Mouse (Mus musculus): Measurements from ENCODE around the gene Spdye4c. TPM values are rescaled to one million over a fixed set of nuclear protein-coding genes. Genes with fewer than 3 reads are reported as not detected.
A peak's percentile ranks its signal among the peaks of the same experiment; 100 is the strongest.

Spdye4c gene
- polyA plus RNA-seq, 1 experiment from 2014 or later, result not detected

DNA sequence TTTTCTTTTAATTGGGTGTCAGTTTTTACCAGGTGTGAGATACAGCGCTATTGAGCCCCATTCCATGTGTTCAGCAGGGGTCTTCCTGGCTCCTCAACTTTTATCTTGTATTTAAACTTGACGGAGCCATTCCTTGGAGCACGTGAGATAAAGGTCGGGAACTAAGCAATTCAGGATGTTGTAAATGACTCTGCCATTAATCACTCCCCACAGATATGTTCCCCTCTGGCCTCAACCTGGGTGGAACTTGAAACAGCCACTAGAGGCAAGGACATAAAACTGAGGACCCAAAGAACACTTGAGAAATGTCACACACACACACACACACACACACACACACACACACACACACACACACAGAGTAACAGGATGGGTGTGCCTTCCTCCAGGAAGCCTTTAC, 22.5 kb upstream of the Spdye4c start:
- H3K27me3 ChIP-seq (ENCODE audit: control insufficient read depth, insufficient read depth, low read length), result no peaks in the 10 kb centered on the region
- H3K4me3 ChIP-seq (ENCODE audit: low read depth, low read length), result no peak overlapping the region
- no peak for DNase-seq (ENCODE audit: low spot score)
- H3K9ac ChIP-seq (replicated peaks; ENCODE audit: low read length), result no peak overlapping the region
- ATAC-seq (replicated peaks; ENCODE audit: insufficient number of reproducible peaks, low FRiP score, low TSS enrichment, low read depth), result no peak
- no peak overlapping the region for H3K27ac ChIP-seq (replicated peaks; ENCODE audit: low read depth, low read length)
- H3K4me2 ChIP-seq (ENCODE audit: low read depth, low read length), result no peak overlapping the region
- H3K4me1 ChIP-seq (ENCODE audit: control insufficient read depth, insufficient read depth, low read length), result peaks cover 4% of the 10 kb centered on the region; the same call in 1 of the 2 replicates
- no peaks in the 10 kb centered on the region for H3K36me3 ChIP-seq (replicated peaks; ENCODE audit: control insufficient read depth, insufficient read depth, low read depth, low read length)
- 74% methylated on average over 4 of the region's 4 CpGs for WGBS
- no peaks in the 10 kb centered on the region for H3K9me3 ChIP-seq (replicated peaks; ENCODE audit: control insufficient read depth, low read length)

- WGBS, result 82% methylated on average over 4 of the region's 4 CpGs
- Histone ChIP-seq H3K27me3 (ENCODE audit: control insufficient read depth, insufficient read depth, low read length) (no peaks in the 10 kb centered on the region), H3K9ac (replicated peaks; ENCODE audit: low read length) (no peak overlapping the region), H3K9me3 (replicated peaks; ENCODE audit: control insufficient read depth, low read length) (no peaks in the 10 kb centered on the region), H3K27ac (replicated peaks; ENCODE audit: low read depth, low read length) (no peak overlapping the region), H3K36me3 (replicated peaks; ENCODE audit: control insufficient read depth, insufficient read depth, low read depth, low read length) (no peaks in the 10 kb centered on the region), H3K4me3 (ENCODE audit: low read depth, low read length) (no peak overlapping the region), H3K4me1 (ENCODE audit: control insufficient read depth, insufficient read depth, low read length) (peaks cover 4% of the 10 kb centered on the region; the same call in 1 of the 2 replicates), H3K4me2 (ENCODE audit: low read depth, low read length) (no peak overlapping the region)
- no peak for ATAC-seq (replicated peaks; ENCODE audit: insufficient number of reproducible peaks, low FRiP score, low TSS enrichment, low read depth)
- DNase-seq (ENCODE audit: low spot score), result no peak
Observed at GRCm38 (mm10) chr2:128571001-128571400, 20.0 kb upstream of the Spdye4c start.

DNA sequence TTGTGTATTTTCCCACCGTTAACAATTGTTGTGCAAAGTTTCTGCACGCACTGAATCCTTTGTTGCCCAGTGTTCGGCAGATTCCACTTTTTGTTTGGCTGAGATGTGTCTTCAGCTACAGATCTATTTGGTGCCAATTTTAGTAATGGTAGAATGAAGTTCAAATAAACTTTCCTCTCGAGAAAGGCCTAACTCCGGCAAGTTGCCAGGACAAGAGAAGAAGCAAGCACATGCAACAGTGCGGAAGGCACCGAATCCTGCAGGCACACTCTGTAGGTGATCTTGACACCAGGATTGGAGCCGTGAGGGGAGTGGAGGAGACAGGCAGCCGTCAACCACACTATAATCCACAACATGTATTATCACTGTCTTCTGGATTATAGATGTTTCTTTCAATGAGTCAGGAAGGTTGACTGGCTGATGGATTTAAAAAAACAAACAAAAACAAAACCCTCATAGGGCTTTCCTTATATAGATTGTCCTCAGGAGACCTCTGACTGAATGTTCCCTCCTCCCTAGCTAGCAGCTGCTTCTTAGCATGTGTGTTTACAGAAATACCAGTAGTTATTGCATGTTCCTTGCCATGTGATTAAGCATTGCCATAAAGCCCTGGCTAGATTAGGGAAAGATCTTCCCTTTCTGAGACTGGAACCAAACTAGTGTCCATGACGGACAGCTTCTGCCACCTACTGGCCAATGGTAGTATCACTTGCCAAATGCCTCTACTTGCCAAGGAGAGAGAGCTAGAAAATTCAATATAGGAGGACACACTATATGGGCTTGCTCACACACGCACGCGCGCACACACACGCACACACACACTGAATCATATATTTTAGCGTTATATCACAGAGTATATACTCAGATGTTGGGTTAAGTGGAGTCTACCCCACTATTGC, 18.0 kb upstream of the Spdye4c start:
- WGBS, result 50% methylated on average over 16 of the region's 16 CpGs
- no peaks in the 10 kb centered on the region for H3K9me3 ChIP-seq (replicated peaks; ENCODE audit: control insufficient read depth, low read length)
- no peaks in the 10 kb centered on the region for H3K27me3 ChIP-seq (ENCODE audit: control insufficient read depth, insufficient read depth, low read length)
- no peak overlapping the region for H3K27ac ChIP-seq (replicated peaks; ENCODE audit: low read depth, low read length)
- no peak overlapping the region for H3K4me3 ChIP-seq (ENCODE audit: low read depth, low read length)
- DNase-seq (ENCODE audit: low spot score), result peak; percentile 90
- H3K9ac ChIP-seq (replicated peaks; ENCODE audit: low read length), result no peak overlapping the region
- H3K36me3 ChIP-seq (replicated peaks; ENCODE audit: control insufficient read depth, insufficient read depth, low read depth, low read length), result no peaks in the 10 kb centered on the region
- ATAC-seq (replicated peaks; ENCODE audit: insufficient number of reproducible peaks, low FRiP score, low TSS enrichment, low read depth), result 0 out of 2 replicates have a peak, but pooled peaks have one; percentile 29
- no peak overlapping the region for H3K4me2 ChIP-seq (ENCODE audit: low read depth, low read length)
- H3K4me1 ChIP-seq (ENCODE audit: control insufficient read depth, insufficient read depth, low read length), result no peaks in the 10 kb centered on the region

- Histone ChIP-seq H3K27ac (replicated peaks; ENCODE audit: low read depth, low read length) (no peak overlapping the region), H3K4me3 (ENCODE audit: low read depth, low read length) (no peak overlapping the region), H3K9me3 (replicated peaks; ENCODE audit: control insufficient read depth, low read length) (no peaks in the 10 kb centered on the region), H3K4me1 (ENCODE audit: control insufficient read depth, insufficient read depth, low read length) (no peaks in the 10 kb centered on the region), H3K4me2 (ENCODE audit: low read depth, low read length) (no peak overlapping the region), H3K9ac (replicated peaks; ENCODE audit: low read length) (no peak overlapping the region), H3K27me3 (ENCODE audit: control insufficient read depth, insufficient read depth, low read length) (no peaks in the 10 kb centered on the region), H3K36me3 (replicated peaks; ENCODE audit: control insufficient read depth, insufficient read depth, low read depth, low read length) (no peaks in the 10 kb centered on the region)
- DNase-seq (ENCODE audit: low spot score) (no peak), ATAC-seq (replicated peaks; ENCODE audit: insufficient number of reproducible peaks, low FRiP score, low TSS enrichment, low read depth) (no peak)
- 49% methylated on average over 5 of the region's 5 CpGs for WGBS
Observed at GRCm38 (mm10) chr2:128582881-128583280, 8.1 kb upstream of the Spdye4c start.

GRCm38 (mm10) chr2:128592301-128592700, 1.3 kb downstream of the Spdye4c start:
- WGBS, result 90% methylated on average over 7 of the region's 7 CpGs
- no peak overlapping the region for H3K9ac ChIP-seq (replicated peaks; ENCODE audit: low read length)
- no peak for ATAC-seq (replicated peaks; ENCODE audit: insufficient number of reproducible peaks, low FRiP score, low TSS enrichment, low read depth)

GRCm38 (mm10) chr2:128601534-128601933, 10.5 kb downstream of the Spdye4c start:
- 36% methylated on average over 2 of the region's 2 CpGs for WGBS
- Histone ChIP-seq H3K27ac (replicated peaks; ENCODE audit: low read depth, low read length) (no peak overlapping the region), H3K27me3 (ENCODE audit: control insufficient read depth, insufficient read depth, low read length) (no peaks in the 10 kb centered on the region), H3K9ac (replicated peaks; ENCODE audit: low read length) (no peak overlapping the region), H3K4me3 (ENCODE audit: low read depth, low read length) (no peak overlapping the region), H3K4me1 (ENCODE audit: control insufficient read depth, insufficient read depth, low read length) (no peaks in the 10 kb centered on the region), H3K36me3 (replicated peaks; ENCODE audit: control insufficient read depth, insufficient read depth, low read depth, low read length) (no peaks in the 10 kb centered on the region), H3K4me2 (ENCODE audit: low read depth, low read length) (no peak overlapping the region), H3K9me3 (replicated peaks; ENCODE audit: control insufficient read depth, low read length) (no peaks in the 10 kb centered on the region)
- ATAC-seq (replicated peaks; ENCODE audit: insufficient number of reproducible peaks, low FRiP score, low TSS enrichment, low read depth), result no peak
- DNase-seq (ENCODE audit: low spot score), result no peak

More at GRCm38 (mm10) chr2:128592301-128592700, 1.3 kb downstream of the Spdye4c start:
- no peak overlapping the region for H3K4me2 ChIP-seq (ENCODE audit: low read depth, low read length)
- no peaks in the 10 kb centered on the region for H3K27me3 ChIP-seq (ENCODE audit: control insufficient read depth, insufficient read depth, low read length)
- H3K9me3 ChIP-seq (replicated peaks; ENCODE audit: control insufficient read depth, low read length), result no peaks in the 10 kb centered on the region
- no peaks in the 10 kb centered on the region for H3K36me3 ChIP-seq (replicated peaks; ENCODE audit: control insufficient read depth, insufficient read depth, low read depth, low read length)
- no peaks in the 10 kb centered on the region for H3K4me1 ChIP-seq (ENCODE audit: control insufficient read depth, insufficient read depth, low read length)
- DNase-seq (ENCODE audit: low spot score), result no peak
- H3K27ac ChIP-seq (replicated peaks; ENCODE audit: low read depth, low read length), result no peak overlapping the region
- no peak overlapping the region for H3K4me3 ChIP-seq (ENCODE audit: low read depth, low read length)

GRCm38 (mm10) chr2:128609286-128609685, 18.3 kb downstream of the Spdye4c start:
- no peak for DNase-seq (ENCODE audit: low spot score)
- ATAC-seq (replicated peaks; ENCODE audit: insufficient number of reproducible peaks, low FRiP score, low TSS enrichment, low read depth), result no peak
- no peak overlapping the region for H3K4me2 ChIP-seq (ENCODE audit: low read depth, low read length)
- 82% methylated on average over 5 of the region's 5 CpGs for WGBS
- H3K9ac ChIP-seq (replicated peaks; ENCODE audit: low read length), result no peak overlapping the region
- no peaks in the 10 kb centered on the region for H3K4me1 ChIP-seq (ENCODE audit: control insufficient read depth, insufficient read depth, low read length)
- H3K36me3 ChIP-seq (replicated peaks; ENCODE audit: control insufficient read depth, insufficient read depth, low read depth, low read length), result no peaks in the 10 kb centered on the region; the same call in none of the 2 replicates
- H3K27me3 ChIP-seq (ENCODE audit: control insufficient read depth, insufficient read depth, low read length), result no peaks in the 10 kb centered on the region
- no peak overlapping the region for H3K27ac ChIP-seq (replicated peaks; ENCODE audit: low read depth, low read length)
- no peak overlapping the region for H3K4me3 ChIP-seq (ENCODE audit: low read depth, low read length)
- H3K9me3 ChIP-seq (replicated peaks; ENCODE audit: control insufficient read depth, low read length), result no peaks in the 10 kb centered on the region

- H3K4me3 ChIP-seq (ENCODE audit: low read depth, low read length), result no peak overlapping the region
- peaks cover 3% of the 10 kb centered on the region for H3K36me3 ChIP-seq (replicated peaks; ENCODE audit: control insufficient read depth, insufficient read depth, low read depth, low read length)
- 92% methylated on average over 8 of the region's 8 CpGs for WGBS
- no peaks in the 10 kb centered on the region for H3K27me3 ChIP-seq (ENCODE audit: control insufficient read depth, insufficient read depth, low read length)
- ATAC-seq (replicated peaks; ENCODE audit: insufficient number of reproducible peaks, low FRiP score, low TSS enrichment, low read depth) (no peak), DNase-seq (ENCODE audit: low spot score) (no peak)
- no peaks in the 10 kb centered on the region for H3K9me3 ChIP-seq (replicated peaks; ENCODE audit: control insufficient read depth, low read length)
- no peak overlapping the region for H3K27ac ChIP-seq (replicated peaks; ENCODE audit: low read depth, low read length)
- no peak overlapping the region for H3K4me2 ChIP-seq (ENCODE audit: low read depth, low read length)
- no peak overlapping the region for H3K9ac ChIP-seq (replicated peaks; ENCODE audit: low read length)
- H3K4me1 ChIP-seq (ENCODE audit: control insufficient read depth, insufficient read depth, low read length), result no peaks in the 10 kb centered on the region
Observed at GRCm38 (mm10) chr2:128611178-128611577, 20.2 kb downstream of the Spdye4c start.

All from embryonic facial prominence, embryonic 11.5 days (tissue).